Mouse (Mus musculus) leukemia stem cell, adult 10-12 weeks (primary cell): ENCODE measurements around the gene Krtap13. TPM values are rescaled to one million over a fixed set of nuclear protein-coding genes. Genes with fewer than 3 reads are reported as not detected.

Experiments used
- polyA plus RNA-seq: library from polyadenylated mRNA; stranded (reverse); fragments of >175 nt; gene quantifications from 2 replicates; pipeline ENCODE4 v1.2.3, GENCODE M21; 2012; ENCODE audit warnings: low replicate concordance

Gene Krtap13
- not detected in 2 replicates for polyA plus RNA-seq

GRCm38 (mm10) chr16:88751535-88751934, at the start of gene Krtap13:
Gene Krtap13 (minus strand): TSS chr16:88751635.

GRCm38 (mm10) chr16:88777596-88777995, 26.2 kb upstream of the Krtap13 start, which contains the start of gene Gm5965:
Gene Gm5965 (plus strand): TSS chr16:88777896.

GRCm38 (mm10) chr16:88774106-88774505, 22.7 kb upstream of the Krtap13 start, which contains the start of gene 2310057N15Rik:
Gene 2310057N15Rik (minus strand): TSS chr16:88774206.

GRCm38 (mm10) chr16:88758547-88758946, 7.1 kb upstream of the Krtap13 start, which contains the start of gene 2310034C09Rik:
Gene 2310034C09Rik (plus strand): TSS chr16:88758847.

GRCm38 (mm10) chr16:88728812-88729275, 22.6 kb downstream of the Krtap13 start, which contains the start of gene Krtap13-1:
Gene Krtap13-1 (plus strand): TSS chr16:88728862.

GRCm38 (mm10) chr16:88707496-88708012, 43.9 kb downstream of the Krtap13 start, which contains the start of gene 2310061N02Rik:
Gene 2310061N02Rik (minus strand): TSS chr16:88707962.

Other genes with a start within 250 kb of the Krtap13 start
- gene Cldn17, start 244.7 kb downstream of the Krtap13 start, polyA plus RNA-seq: not detected in 2 replicates
- not detected in 2 replicates for gene Cldn8, start 188.5 kb downstream of the Krtap13 start, polyA plus RNA-seq
- not detected in 2 replicates for gene Krtap24-1, start 139.4 kb downstream of the Krtap13 start, polyA plus RNA-seq
- gene 2310079G19Rik, start 124.0 kb downstream of the Krtap13 start, polyA plus RNA-seq: not detected in 2 replicates
- gene Krtap26-1, start 103.8 kb downstream of the Krtap13 start, polyA plus RNA-seq: not detected in 2 replicates
- gene Krtap27-1, start 80.0 kb downstream of the Krtap13 start, polyA plus RNA-seq: not detected in 2 replicates
- not detected in 2 replicates for gene 2310061N02Rik, start 43.7 kb downstream of the Krtap13 start, polyA plus RNA-seq
- gene Krtap13-1, start 22.8 kb downstream of the Krtap13 start, polyA plus RNA-seq: not detected in 2 replicates
- not detected in 2 replicates for gene 2310034C09Rik, start 7.2 kb upstream of the Krtap13 start, polyA plus RNA-seq
- not detected in 2 replicates for gene 2310057N15Rik, start 22.6 kb upstream of the Krtap13 start, polyA plus RNA-seq
- gene Gm5965, start 26.3 kb upstream of the Krtap13 start, polyA plus RNA-seq: not detected in 2 replicates
- gene Gm20741, start 60.6 kb upstream of the Krtap13 start, polyA plus RNA-seq: not detected in 2 replicates
- not detected in 2 replicates for gene Krtap15, start 68.6 kb upstream of the Krtap13 start, polyA plus RNA-seq
- not detected in 2 replicates for gene Krtap14, start 74.5 kb upstream of the Krtap13 start, polyA plus RNA-seq
- gene Krtap19-1, start 117.8 kb upstream of the Krtap13 start, polyA plus RNA-seq: not detected in 2 replicates
- not detected in 2 replicates for gene Krtap19-2, start 122.6 kb upstream of the Krtap13 start, polyA plus RNA-seq
- gene Krtap19-3, start 126.4 kb upstream of the Krtap13 start, polyA plus RNA-seq: not detected in 2 replicates
- not detected in 2 replicates for gene Krtap19-4, start 133.5 kb upstream of the Krtap13 start, polyA plus RNA-seq
- gene Krtap19-5, start 144.8 kb upstream of the Krtap13 start, polyA plus RNA-seq: not detected in 2 replicates
- not detected in 2 replicates for gene Krtap19-9b, start 180.6 kb upstream of the Krtap13 start, polyA plus RNA-seq
- not detected in 2 replicates for gene Krtap16-3, start 211.2 kb upstream of the Krtap13 start, polyA plus RNA-seq